Mouse (Mus musculus) liver, embryonic 14.5 days (tissue): Measurements from ENCODE around the gene Memo1.

Experiments
- CTCF ChIP-seq: IDR thresholded peaks from 2 replicates; pipeline ENCODE4 v1.5.1; 2016; ENCODE audit warnings: antibody characterized with exemption, low read depth, control low read depth
- EP300 ChIP-seq: IDR thresholded peaks from 2 replicates; pipeline ENCODE4 v1.6.1; 2016; ENCODE audit warnings: antibody characterized with exemption, low read depth

DNA sequence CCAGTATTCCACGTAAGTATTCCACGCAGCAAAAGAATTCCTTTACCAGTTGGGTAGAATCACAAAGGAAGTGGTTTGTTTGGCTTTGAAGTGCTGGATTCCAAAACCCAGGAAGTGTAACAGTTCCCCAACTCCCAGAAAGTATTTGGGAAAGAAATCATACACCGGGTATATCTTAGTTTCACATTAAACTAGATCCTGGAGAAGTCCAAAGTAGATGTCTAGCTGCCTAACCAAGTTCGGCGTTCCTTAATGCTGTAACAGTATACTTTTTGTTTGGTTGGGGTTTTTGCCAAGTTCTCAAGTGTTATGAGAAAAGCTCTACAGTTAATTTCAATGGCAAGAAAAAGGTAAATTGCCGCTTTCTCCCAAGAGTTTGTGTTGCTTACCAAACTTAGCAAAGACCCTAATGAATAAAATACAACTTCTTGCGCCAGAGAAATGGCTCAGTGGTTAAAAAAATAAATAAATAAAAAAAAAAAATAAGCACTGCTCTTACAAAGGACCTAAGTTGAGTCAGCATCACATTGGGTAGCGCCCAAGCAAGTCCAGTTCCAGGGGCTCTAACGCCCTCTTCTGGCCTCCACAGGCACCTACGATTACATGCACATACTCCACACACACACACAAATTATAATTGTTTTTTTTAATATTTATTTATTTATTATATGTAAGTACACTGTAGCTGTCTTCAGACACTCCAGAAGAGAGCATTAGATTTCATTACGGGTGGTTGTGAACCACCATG is 929 bp upstream of the Memo1 start:
- TF ChIP-seq CTCF (peak; percentile 74), EP300 (no peak)
